Mouse (Mus musculus): Measurements from ENCODE around the gene Exph5.

Gene Exph5

DNA sequence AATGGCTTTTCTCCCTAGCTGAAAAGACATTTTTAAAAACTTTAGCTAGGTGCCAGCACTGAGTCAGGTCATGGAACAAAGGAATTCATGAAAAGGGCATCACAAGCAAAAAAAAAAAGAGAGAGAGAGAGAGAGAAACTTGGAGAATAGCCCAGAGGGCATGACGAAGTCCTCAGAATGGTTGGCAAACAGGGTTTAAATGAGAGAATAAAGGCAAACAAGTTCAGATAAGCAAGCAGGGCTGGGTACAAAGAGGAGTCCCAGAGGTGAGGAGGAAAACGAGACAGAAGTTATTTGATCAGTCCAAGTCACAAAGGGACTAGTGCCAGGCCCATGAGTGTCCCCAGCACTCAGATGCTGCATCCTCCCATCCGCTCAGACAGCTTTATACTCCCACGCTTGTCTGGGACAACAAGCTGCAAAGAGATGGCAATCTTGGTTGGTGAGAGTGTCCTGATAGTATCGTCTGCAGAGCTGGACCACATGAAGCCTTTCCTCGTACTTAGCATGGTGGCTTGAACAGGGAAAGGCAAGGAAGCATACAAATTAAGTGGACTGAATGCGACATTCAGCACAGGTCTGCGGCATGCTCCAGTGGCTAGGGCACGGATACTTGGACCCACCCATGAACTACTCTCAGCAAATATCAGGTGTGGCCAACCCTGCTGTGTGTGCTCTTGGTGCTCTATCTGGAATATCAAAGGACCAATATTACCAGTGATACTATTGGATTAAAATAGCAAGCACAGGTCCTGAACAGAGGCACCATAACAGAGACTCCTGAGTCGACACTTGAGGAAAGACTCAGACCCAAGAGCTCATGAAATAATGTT is 22.2 kb downstream of the Exph5 start:
- no peak for DNase-seq

GRCm38 (mm10) chr9:53325363-53326090 is 24.1 kb downstream of the Exph5 start:
- no peak for DNase-seq

GRCm38 (mm10) chr9:53328203-53328602 is 26.7 kb downstream of the Exph5 start:
- DNase-seq: no peak

GRCm38 (mm10) chr9:53329301-53330206 is 28.1 kb downstream of the Exph5 start:
- DNase-seq: no peak

- no peak for DNase-seq
These were observed 28.8 kb downstream of the Exph5 start for GRCm38 (mm10) chr9:53330247-53330646.

GRCm38 (mm10) chr9:53333436-53333835 is 32.0 kb downstream of the Exph5 start:
- no peak for DNase-seq

DNA sequence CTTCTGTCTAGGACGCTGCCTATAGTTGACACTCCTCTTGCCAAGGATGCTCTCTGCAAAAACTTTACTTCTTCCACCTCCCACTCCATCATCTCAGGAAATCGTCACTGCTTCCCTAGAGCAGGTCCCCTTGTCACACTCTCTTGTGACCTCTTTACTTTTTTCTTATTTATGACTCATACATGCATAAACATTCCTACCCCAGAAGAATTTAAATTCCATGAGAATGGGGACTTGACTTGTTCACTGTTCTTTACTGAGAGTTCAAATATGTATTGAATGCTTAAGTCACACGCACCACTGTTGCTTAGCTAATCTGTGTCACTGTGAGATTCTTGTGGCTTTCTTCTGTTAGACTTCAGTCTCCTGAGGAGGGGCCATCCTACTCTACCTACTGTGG is 33.7 kb downstream of the Exph5 start:
- no peak for DNase-seq

DNA sequence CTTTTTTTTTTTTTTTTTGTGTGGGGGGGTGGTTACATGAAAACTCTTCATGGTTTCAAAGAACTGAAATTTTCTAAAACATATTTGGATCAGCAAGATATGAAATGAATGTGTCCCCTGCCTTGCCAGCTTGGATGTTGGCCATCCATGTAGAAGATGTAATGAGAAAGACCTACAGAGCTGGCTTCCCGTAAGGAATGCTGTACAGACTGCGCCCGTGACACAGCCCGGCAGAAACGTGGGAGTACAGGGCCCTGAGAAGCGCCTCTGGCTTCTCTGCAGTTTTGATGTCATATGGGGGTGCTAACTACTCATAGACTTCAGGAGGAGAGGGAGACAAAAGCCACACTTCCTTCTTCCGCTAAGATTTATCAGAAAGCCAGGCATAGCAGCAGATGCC is 38.1 kb downstream of the Exph5 start:
- DNase-seq: no peak

- no peak for DNase-seq
These were observed 39.0 kb downstream of the Exph5 start for GRCm38 (mm10) chr9:53340328-53340916.

- peak; percentile 6 for DNase-seq
These were observed 39.5 kb downstream of the Exph5 start for GRCm38 (mm10) chr9:53340969-53341368.

- DNase-seq: no peak
These were observed 40.5 kb downstream of the Exph5 start for GRCm38 (mm10) chr9:53341981-53342380.

DNA sequence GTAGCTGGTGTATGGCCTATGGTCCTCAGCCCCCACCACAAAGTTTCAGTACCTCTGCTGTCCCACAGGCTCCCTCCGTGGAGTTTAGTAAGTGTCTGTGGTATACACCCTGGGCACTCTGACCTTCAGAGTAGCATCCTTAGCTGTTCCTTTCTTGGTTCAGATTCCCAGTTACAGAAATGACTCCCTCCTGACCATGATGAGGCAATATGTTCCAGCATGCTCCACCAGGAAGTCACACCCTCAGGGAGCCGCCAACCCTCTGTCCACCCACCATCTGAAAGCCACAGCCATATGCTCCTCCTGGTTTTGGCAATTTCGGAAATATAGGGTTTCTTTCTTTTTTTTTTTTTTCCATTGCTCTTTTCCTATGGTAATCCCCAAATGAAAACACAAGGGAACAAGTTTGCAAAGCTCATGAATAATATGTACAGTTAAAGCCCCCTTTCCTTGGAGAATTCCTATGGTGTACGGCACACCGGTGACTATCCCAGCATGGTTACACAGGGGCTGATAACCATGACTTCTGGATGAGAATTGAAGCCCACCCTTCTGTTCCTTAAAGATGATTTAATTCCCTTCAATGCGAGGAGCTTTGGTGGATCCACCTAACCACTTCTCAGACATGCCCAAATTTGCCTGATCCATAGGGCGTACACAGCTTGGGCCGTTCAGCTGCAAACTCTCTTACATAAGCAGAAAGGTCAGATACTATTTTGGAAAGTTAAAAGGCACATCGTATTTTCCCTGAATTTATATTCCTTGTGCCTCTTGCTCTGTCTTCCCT is 43.4 kb downstream of the Exph5 start:
- no peak for DNase-seq

DNA sequence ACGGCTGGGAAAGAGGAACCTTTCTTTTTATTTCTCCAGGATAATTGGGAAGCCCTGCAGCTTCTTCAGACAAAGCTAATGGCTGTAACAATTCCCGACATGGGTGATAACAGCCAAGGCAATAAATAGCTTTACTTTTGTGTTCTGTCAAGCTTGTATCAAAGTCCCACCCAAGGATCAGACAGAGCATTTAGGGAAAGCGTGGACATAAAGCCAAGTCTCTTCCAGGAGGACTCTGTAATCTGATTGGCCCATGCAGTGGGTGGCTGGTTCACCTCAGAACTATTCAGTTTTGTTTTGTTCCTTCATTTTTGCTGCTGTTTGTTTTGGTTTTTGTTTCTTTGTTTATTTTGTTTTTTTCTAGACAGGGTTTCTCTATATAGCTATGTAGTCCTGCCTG is 44.3 kb downstream of the Exph5 start:
- no peak for DNase-seq

- no peak for DNase-seq
These were observed 44.9 kb downstream of the Exph5 start for GRCm38 (mm10) chr9:53346402-53346801.

GRCm38 (mm10) chr9:53349211-53349610 is 47.7 kb downstream of the Exph5 start:
- no peak for DNase-seq

DNA sequence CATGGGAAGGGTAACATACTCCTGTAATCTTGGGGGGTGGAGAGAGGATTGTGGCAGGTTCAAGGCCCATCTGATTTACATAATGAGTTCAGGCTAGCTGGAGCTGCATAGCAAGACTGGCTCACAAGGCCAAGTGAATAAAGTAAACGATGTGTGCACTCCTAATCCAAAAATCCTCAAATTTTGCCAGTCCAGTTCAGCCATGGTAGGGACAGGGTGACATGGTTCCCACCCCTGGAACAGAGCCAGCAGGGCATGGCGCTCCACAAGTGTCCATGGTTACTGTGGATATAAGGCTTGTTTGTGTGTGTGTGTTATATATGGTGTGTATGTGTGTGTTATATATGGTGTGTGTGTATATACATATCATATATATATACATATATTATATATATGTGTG is 48.9 kb downstream of the Exph5 start:
- DNase-seq: no peak

GRCm38 (mm10) chr9:53351899-53352298 is 50.4 kb downstream of the Exph5 start:
- no peak for DNase-seq

- no peak for DNase-seq
These were observed 51.7 kb downstream of the Exph5 start for GRCm38 (mm10) chr9:53353161-53353560.

DNA sequence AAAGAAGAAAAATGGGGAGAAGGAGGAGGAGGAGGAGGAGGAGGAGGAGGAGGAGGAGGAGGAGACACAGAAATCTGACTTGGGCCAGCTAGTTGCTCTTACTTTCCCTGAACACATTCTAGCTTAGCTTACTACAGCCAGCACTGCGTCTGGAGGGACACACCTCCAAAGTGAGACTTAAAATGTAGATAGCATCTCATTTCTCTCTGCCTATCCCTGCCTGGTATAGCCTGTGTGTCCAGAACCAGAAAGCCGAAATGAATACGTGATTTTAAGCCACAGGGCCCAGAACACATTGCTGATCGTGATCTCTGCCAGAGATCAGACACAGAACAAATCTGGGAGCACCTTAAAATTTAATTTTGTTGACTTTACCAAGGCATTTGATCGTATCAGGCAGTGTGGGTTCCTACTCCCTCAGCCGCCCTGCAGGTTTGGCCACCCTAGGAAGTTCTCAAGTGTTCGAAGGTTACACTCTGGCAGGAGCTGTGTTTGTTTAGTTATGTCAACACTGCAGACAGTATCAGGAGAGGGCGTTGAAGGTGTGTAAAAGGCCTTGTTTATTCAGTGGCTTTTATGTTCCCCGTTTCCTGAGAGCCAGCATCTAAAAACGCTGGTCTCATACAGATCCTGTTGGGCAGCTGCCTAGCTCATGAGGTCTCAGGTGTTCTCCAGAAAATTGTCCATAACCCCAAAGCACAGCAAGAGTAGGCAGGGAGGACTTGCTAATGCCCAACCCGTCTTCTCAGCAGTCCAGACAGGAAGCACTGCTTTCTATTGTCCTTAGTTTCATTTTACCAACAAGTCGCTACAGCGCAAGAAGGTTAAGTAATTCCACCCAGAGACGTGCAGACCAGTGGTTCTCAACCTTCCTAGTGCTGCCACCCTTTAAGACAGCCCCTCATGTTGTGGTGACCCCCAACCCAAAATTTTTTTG is 55.0 kb downstream of the Exph5 start:
- peak; percentile 11 for DNase-seq

GRCm38 (mm10) chr9:53371339-53371738 is 69.9 kb downstream of the Exph5 start:
- DNase-seq: no peak

DNA sequence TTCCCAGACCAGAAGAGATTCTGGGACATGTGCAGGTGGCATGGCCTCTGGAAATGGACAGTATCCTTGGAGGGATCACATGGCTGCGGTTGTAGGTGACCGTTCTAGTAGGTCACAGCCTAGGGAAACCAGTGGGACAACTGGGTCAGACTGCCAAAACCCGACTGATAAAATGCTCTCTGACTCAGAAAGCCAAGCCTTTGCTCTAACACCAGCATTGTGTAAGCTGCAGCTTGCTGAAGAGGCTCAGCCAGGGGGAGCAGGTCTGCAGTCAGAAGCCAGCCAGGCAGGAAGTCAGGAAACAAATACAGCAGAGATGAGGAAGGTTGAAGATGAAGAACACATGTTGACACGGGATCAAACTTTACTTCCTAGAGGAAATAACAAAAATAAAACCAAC is 74.4 kb downstream of the Exph5 start:
- DNase-seq: no peak
